Mouse (Mus musculus): ENCODE results near the gene Gm38431.

DNA sequence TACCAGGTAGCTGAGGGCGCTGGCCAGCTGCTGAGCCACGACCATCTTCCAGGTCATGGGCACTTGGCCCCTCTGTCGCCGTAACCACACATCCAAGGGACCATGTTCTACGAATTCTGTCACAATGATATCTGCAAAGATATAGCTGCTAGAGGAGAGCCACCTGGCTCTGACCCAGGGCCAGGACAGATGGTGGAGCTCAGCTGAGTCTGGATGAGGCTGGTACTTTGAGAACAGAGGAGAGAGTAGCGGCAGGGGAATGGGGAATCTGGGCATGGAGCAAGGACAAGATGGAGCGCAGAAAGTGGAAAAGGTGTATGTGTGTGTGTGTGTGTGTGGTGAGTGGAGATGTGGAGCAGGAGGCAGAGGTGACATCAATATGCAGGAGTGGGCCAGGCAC is 22.4 kb upstream of the Gm38431 start:
- TF ChIP-seq MXI1 (IDR thresholded peaks at IDR 0.05; ENCODE audit: low read depth, low read length) (no peak), BHLHE40 (IDR thresholded peaks at IDR 0.05; ENCODE audit: low read depth, low read length) (no peak), CTCF (conservative IDR thresholded peaks at IDR 0.05 in 1 of 2, IDR thresholded peaks at IDR 0.05 in 1 of 2; ENCODE audit: low read depth in 2 of 2, low read length in 2 of 2) (no peak), ZNF384 (IDR thresholded peaks at IDR 0.05; ENCODE audit: low read depth, low read length) (no peak), SMC3 (IDR thresholded peaks at IDR 0.05; ENCODE audit: low read depth, low read length) (no peak), UBTF (IDR thresholded peaks at IDR 0.05; ENCODE audit: low read depth, low read length) (no peak), EP300 (IDR thresholded peaks at IDR 0.05; ENCODE audit: low read length) (no peak), E2F4 (IDR thresholded peaks at IDR 0.05; ENCODE audit: insufficient replicate concordance, low read depth, low read length) (no peak), POLR2A (IDR thresholded peaks at IDR 0.05; ENCODE audit: low read depth, low read length) (no peak), USF1 (IDR thresholded peaks at IDR 0.05; ENCODE audit: low read depth, low read length) (no peak), ELF1 (IDR thresholded peaks at IDR 0.05; ENCODE audit: low read depth, low read length) (no peak), USF2 (conservative IDR thresholded peaks at IDR 0.05; ENCODE audit: low read depth, low read length) (no peak), RCOR1 (conservative IDR thresholded peaks at IDR 0.05; ENCODE audit: low read depth, low read length) (no peak)
